Mouse (Mus musculus) cerebellum, adult (tissue): ENCODE measurements around the gene Atoh8.

Experiments
- ATAC-seq: cut with Nextera tagmentation; 2 replicates; pipeline ENCODE4 v1.9.2; 2017; ENCODE audit warnings: mild to moderate bottlenecking, moderate library complexity, mixed read lengths; ENCODE audit not compliant: insufficient number of reproducible peaks, low FRiP score, low TSS enrichment

Gene Atoh8

DNA sequence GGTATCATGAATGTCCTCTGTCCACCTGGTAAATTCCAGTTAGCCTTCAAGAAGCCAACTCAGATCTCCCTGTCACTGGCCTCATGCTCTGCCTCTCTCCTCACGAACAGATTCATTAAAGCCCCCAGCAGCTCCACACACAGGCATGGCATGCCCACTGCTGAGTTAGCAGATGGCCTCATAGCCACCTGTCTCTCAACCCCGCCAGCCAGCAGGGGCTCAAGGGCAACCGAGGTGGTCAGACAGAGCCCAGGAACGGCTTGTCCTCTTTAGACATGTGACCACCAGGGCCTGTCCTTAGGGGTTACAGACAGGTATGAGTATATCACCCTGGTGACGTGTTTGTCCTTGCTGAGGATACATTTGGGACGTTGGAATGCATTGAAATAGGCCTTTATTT lies 19.9 kb upstream of the Atoh8 start:
- no peak for ATAC-seq

DNA sequence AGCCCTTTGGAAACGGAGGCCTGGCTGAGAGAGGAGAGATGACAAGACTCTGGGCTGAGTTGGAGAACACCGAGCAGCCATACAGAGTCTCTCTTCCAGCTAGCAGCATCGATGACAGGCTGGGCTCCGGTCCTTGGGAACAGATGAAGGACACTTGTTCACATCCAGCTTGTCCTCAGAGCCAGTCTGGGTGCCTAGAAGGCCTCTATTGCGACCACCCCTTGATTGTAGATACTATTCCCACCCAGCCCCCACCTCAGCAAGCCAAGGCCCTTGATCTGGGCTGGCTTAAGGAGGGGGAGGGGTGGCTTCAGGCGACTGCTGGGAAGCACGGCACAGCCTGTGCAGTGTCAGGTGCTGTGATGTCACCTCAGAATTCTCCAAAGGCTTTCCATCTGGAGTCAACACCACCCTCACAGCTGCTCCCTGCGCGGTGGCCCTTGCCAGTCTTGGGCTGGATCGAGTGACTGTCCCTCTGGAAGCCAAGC lies 19.3 kb upstream of the Atoh8 start:
- peak; percentile 17; the same call in 1 of the 2 replicates for ATAC-seq

DNA sequence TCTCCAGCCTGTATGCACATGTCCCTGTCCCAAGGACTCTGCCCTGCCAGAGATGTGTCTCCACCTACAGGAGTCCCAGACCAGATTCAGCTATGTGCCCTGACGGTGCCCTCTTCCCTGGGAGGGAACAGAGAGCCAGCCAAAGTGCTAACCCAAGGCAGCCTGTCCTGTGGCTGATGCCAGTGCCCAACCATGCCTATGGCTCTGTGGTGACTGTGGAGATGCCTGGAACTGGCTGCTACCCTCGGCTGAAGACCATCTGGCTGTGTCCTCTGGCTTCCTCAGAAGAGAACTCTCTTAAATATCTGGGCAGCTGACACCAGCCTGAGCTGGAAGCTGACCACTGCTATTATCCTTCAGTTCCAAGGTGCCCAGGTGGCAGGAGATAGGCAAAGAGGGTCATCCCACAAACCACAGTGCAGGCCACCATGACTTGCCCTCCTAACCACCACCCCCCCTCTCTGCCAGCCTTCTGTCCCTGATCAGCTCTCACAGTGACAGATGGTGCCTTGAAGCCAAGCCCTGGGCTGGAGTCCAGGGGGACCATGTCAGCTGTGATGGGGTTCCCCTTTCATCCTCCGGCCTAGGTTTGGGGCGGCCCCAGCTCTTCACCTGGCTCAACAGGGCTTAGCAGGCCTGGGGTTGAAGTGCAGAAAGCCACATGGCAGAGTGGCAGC lies 18.7 kb upstream of the Atoh8 start:
- peak; percentile 92 for ATAC-seq

DNA sequence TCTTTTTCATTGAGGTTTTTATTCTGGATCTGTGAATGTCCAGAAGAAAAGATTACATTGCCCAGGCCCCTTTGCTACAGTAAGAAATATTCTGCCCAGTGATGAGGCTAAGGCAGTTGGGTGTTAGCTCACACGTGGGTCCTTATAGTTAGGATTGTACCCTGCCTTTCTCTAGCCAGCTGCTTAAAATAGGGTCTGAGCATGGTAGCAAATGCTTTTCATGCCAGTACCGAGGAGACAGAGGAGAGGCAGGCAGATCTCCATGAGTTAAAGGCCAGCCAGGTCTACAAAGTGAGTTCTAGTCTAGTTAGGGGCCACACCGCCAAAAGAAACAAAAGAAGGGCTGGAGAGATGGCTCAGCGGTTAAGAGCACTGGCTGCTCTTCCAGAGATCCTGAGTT lies 17.8 kb upstream of the Atoh8 start:
- ATAC-seq = no peak

DNA sequence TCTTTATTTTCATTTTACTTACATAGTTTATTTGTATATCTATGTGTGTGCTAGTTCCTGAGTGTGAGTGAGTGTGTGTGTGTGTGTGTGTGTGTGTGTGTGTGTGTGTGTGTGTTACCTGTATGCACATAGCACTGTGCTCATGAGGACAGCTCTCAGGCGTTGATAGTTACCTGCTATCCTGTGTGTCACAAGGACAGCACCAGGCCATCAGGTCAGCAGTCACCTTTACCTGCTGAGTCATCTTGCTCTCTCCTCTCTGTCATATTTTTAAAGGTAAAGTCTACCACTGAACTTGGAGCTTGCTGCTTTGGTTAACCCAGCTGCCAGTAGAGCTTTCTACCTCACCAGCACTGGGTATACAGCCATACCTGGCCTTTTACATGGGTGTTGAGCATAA lies 17.1 kb upstream of the Atoh8 start:
- ATAC-seq = no peak

DNA sequence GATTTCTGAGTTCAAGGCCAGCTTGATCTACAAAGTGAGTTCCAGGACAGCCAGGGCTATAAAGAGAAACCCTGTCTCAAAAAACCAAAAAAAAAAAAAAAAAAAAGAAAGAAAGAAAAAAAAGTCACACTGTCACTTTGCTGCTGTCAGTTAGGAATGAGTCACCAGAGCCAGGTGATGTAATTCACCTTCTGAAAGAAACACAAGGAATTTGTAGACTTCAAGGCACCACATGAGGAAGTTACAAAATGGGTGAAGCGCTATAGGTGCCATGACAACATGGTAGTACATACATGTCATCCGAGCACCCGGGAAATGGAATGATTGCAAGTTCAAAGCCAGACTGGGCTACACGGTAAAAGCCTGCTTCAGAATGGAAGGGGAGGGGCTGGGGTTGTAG lies 14.6 kb upstream of the Atoh8 start:
- ATAC-seq = no peak

DNA sequence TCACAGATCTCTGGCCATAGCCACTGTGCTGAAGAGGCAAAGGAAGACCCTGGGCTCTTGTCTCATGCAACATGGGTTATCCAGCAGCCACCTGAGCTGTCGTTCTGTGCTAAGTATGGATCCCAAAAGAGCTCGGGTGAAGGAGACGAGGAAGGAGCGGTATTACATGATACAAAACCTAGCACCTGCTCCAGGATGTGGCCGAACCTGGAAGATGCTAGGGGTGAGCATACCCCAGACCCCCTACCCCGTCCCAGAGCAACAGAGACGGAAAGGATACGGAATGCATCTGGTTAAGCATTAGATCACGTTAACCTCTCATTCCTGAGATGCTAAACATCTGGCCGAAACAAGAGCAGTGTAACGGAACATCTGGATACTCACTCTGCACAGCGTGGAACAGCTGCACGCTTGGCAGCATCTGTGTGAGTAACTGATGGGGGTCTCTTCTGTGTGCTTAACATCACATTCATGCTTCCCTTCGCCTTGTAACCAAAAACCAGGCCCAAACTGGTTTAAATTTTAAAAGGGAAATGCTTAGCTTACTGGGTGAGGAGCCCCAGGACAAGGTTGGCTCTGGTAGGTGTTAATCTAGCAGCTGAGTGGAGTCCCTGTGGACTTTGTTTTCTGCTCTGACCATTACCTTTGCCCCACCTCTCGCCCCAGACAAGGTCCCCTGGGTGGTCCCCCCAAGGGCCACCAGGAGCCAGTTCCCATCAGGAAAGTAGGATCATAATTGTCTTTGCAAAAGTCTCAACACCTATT lies 13.0 kb upstream of the Atoh8 start:
- no peak for ATAC-seq

DNA sequence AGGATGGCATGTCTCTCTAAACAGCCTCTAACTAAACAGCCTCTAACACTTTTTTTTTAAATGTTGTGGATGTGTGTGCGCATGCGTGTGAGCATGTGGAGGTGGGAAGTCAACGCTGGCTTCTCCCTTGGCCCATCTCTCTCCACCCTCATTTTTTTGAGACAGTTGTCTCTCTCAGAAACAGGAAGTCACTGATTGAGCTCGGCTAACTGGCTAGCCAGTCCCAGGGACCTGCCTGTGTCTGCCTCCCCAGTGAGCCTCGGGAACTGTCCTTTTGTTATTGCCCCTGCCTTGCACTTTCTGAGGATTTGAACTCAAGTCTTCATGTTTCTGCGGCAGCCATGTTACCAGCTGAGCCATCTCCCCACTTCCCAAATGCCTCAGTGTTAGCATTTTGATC lies 10.9 kb upstream of the Atoh8 start:
- ATAC-seq = no peak

DNA sequence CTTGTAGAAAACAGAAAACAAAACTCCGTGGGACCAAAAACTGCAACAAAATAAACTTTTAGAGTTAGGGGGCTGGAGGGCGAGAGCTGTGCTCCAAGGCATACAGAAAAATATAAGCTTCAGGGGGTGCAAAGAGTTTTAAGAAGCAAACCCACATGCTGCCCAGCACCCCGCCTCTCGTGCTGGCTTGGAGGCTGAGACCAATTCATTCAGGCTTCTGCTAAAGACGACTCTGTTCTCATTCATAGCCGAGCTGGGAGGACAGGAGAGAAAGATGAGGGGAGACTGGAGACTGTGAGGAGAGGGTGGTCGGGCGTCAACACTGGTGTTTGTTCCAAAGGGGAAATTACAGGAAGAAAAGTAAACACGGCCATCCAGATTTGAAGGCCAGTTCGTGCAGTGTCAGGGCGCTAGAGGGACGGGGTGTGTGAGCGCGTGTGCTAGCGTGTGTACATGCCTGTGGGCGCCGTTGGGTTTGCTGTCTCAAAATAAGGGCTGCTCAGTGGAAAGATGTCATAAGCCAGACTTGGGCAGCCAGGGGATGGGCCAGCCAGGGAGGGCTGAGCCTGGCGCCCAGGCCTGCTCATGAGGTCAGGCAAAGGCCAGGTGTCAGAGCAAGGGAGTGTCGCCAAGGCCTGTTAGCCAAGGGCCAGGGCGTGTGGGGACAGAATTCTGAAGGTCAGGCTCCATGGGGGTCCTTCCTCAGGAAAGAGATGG lies 9.3 kb upstream of the Atoh8 start:
- no peak for ATAC-seq

DNA sequence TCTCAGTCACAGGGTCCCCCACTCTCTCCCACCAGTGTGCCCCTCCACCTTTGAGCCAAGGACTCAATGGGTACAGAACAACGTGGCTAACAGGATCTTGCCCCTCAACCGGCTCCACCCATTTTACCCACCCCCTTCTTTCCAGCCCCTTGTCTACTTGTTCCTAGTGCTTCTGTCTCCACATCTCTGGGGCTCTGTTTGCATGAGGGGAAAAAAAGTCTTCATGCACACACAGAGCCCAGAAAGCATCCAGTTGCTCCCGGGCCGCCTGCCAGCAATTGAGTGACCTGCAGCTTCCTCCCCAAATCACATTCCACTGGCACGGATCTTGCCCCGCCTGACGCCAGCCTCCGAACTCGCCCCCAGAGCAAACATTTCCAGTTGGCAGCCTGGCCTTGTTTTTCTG lies 8.8 kb upstream of the Atoh8 start:
- no peak for ATAC-seq

DNA sequence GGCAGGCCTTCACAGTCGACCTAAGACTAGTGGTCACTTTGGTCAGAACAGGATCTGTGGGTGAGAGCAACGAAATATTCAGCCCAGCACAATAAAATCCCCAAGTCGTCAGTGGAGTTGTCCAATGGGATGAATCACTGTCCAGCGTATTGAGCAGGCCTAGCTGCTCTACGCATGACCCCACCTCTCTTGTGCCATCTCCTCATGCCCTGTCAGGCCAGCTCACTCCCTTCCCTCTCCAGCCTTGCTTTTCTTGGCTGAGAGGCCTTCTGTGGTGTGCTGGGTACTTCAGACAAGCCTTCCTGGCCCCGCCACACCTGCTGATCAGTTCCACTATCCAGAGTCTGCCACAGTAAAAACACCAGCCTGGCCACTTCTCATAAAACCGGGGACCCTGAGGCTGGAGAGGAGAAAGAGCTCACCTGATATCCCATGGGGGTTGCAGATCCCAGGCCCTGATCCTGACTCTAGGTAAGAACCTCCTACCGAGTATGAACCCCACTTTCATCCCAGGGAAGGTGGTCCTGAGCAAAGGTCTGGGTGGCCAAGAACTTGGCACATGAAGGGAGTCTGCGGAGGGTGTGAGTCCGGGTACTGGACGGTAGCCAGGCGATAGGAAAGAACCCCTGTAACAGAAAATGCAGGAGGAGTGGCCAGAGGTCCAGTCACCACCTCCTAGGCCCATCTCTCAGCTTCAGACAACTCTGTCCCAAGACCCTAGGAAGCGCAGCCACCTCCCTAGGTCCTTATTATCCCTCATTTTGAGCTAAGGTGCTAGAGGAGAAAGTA lies 7.3 kb upstream of the Atoh8 start:
- no peak for ATAC-seq

DNA sequence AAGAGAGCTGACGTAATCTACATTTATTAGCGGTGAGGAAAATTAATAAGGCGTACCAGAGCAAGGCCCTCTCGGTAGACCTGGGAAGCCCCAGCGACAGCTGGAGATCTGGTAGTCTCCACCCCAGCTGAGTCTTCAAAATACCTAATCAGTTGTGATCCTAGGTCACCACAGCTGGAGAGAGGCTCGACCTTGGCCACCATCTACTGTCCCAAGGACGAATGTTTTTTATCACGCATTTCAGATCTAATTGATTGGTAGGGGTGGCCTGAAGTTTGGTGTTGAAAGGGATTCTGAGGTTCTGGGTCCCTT lies 6.4 kb upstream of the Atoh8 start:
- ATAC-seq = no peak

DNA sequence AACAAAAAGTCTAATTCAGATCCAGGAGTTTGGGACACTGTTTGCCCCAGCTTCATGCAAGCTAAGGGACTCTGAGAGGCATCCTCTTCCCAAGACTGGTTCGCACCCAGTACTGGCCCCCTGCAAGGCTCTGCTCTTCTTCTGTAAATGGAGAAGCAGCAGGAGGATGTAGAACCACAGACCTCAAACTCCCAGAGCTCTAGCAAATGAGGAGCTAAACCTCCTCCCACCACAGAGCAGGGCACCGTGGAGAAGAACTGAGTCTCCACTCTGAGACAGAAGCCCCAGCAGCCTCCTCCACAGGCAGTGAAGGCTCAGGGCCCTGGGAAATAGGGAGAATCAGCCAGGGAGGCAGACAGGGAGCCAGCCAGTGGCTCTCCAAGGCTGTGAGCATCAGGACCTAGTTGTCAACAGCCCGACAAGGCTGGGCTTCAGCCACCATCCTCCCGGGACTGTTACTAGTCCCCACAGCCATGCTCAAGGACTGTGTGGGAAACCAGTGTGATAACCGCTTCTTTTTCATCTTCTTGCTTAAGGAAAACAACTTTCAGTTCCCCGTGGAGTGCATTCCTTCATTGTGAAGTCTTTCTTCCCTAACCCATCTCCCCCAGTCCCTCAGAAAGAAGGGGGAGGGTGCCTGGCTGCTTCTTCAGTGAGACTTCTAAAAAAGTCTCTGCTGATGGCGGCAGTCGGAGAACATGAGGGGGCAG lies 5.9 kb upstream of the Atoh8 start:
- ATAC-seq = no peak

DNA sequence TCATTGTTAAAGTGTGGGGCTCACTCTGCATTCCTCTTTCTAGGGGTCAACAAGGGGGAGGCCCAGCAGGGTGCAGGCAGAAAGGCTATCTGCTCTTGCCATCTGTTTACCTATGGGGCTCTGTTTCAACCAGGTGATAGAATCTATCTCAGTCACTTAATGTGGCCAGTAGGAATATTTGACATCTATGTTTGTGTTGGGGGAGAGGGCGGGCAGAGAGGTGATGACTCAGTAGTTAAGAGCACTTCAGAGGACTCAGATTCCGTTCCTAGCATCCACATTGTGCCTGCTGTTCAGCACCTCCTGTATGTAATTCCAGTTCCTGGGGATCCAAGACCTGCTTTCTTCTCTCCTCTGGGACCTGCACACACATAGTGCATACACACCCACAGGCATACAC lies 4.7 kb upstream of the Atoh8 start:
- ATAC-seq = no peak

DNA sequence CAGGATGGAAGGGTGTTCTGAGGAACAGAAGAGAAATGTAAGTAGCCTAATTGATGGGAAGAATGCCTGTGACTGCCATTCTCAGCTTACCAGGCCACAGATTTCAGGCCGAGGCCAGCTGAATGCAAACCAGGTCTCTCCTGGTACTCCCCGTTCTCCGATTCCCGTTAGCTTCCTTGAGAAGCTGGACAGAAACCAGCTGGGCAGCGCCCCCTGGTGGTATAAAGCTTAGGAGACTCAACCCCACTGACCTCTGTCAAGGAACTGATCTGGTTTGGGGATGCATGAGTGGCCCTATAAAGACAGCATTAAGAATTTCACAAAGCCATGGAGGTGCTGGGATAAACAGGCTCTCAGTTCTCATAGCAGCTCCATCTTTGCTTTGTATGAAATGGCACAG lies 1.7 kb upstream of the Atoh8 start:
- ATAC-seq = peak; percentile 61

DNA sequence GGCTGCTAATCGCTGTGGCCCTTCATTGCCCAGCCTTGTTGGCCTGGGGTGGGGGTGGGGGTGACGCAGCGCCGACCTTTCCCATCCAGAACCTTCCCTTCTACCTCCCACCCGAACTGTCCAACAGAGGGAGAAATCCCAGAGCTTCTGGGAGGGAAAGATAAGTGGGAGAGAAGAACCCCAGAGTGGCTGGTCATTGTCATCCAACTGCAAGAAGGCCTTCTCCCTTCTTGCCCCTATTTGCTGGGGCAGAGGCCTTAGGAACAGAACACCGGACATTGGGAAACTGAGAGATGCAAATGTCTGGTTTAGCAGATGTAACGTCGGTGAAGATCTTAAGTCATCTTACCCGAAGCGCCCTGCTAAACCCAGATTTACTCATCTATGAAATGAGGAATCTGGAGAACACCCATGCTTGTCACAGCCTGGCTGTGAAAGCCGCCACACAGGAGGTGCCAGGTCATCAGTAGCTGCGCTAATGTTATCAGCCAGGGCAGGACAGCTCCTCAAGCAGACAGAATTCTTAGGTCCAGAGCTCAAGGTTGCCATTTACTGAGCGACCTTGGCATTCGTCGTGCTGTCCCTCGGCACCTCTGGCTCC lies 530 bp upstream of the Atoh8 start:
- no peak for ATAC-seq

DNA sequence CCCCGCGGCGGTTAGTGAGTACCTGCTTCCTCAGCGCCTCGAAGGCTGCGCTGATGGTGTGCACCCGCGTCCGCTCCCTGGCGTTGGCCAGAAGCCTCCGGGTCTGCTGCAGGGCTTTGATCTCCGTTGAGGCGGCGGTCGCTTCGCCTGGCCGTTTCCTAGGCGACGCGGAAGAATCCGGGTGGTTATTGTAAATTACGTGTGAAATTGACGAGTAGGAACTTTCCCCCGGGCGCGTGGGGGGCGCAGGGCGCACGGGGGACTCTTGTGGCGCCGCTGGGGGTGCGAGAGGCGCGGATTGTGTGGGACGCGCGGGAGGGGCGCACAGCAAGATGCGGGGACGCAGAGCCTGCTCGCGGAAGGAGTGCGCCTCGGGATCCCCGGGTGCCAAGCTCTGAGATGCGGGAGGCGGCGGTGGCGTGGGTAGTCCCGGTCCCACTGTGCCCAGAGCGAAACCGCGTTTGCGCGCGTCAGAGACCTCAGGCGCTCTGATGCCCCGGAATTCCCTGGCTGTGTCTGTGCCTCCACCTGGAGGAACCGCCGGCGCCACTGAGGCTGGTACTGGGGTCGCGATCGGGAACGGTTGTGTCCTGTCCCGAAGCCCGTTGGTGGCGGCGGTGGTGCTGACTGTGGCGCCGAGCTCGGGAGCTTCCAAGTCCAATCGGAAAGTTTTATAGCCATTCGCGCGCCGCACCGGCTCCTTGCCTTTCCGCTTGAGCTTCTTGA lies 842 bp downstream of the Atoh8 start:
- no peak for ATAC-seq

DNA sequence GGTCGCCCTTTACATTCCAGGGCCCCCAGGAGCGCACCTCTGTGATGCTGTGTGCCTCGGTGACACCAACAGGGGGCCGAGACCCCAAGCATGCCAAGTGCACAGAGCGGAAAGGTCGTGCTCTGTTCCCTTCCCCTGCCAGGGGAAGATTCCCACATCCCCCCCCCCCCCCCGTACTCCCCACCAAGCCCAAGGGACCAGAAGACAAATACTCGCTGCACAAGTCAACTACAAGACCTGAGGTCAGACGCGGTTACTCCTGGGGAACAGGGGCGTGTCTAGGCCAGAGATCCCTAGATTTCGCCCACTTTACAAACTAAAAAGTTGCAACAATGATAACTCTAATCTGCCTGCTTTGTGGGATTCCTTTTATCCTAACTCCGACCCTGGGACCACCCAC lies 1.4 kb downstream of the Atoh8 start:
- ATAC-seq = no peak

DNA sequence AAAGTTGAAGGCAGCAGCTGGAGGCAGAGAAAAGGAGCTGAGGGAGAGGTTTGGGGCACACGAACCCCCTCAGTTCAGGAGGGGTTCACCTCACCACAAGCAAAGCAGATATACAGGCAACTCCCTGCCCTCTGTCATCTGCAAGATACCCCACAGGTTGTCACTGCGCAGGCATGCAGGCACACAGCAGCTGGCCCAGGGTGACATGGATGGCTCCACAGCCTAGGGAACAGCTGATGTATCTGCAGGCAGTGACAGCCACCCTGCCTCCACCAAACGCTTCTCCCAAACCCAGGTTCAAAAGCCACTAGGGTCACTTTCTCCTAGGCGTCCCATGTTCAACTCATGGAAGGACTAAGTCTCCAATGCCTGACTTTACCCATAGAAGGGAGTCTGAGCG lies 2.5 kb downstream of the Atoh8 start:
- no peak for ATAC-seq
